Mouse (Mus musculus) midbrain, embryonic 16.5 days (tissue): Measurements from ENCODE around the gene Cd151. TPM values are rescaled to one million over a fixed set of nuclear protein-coding genes. Genes with fewer than 3 reads are reported as not detected.

Source experiments
- ATAC-seq: fragments of 200-750 bp; cut with Nextera tagmentation; 2 replicates; pipeline ENCODE4 v1.8.0; 2017; ENCODE audit warnings: moderate TSS enrichment
- H3K27ac ChIP-seq: fragments of 300-500 bp; sonication (generic); 2 replicates; pipeline ENCODE4 v1.5.1; 2014; ENCODE audit warnings: mild to moderate bottlenecking, low read length, mixed read lengths
- H3K27me3 ChIP-seq: fragments of 300-500 bp; sonication (generic); 2 replicates; pipeline ENCODE4 v1.6.1; 2014; ENCODE audit warnings: low read depth, low read length, mixed read lengths; ENCODE audit not compliant: control insufficient read depth, insufficient read depth
- H3K36me3 ChIP-seq: fragments of 300-500 bp; sonication (generic); 2 replicates; pipeline ENCODE4 v1.6.1; 2014; ENCODE audit warnings: mild to moderate bottlenecking, low read length, moderate library complexity, mixed read lengths; ENCODE audit not compliant: control insufficient read depth, insufficient read depth
- H3K4me1 ChIP-seq: fragments of 300-500 bp; sonication (generic); 2 replicates; pipeline ENCODE4 v1.6.1; 2014; ENCODE audit warnings: mild to moderate bottlenecking, low read length, mixed read lengths; ENCODE audit not compliant: control insufficient read depth, insufficient read depth
- H3K4me2 ChIP-seq: fragments of 300-500 bp; sonication (generic); 2 replicates; pipeline ENCODE4 v1.6.1; 2014; ENCODE audit warnings: mild to moderate bottlenecking, low read length, mixed read lengths
- H3K4me3 ChIP-seq: fragments of 300-500 bp; sonication (generic); 2 replicates; pipeline ENCODE4 v1.5.1; 2014; ENCODE audit warnings: low read depth, mild to moderate bottlenecking, low read length, moderate library complexity, mixed read lengths
- H3K9ac ChIP-seq: fragments of 300-500 bp; sonication (generic); 2 replicates; pipeline ENCODE4 v1.6.1; 2014; ENCODE audit warnings: low read depth, low read length, mixed read lengths
- H3K9me3 ChIP-seq: fragments of 300-500 bp; sonication (generic); replicated peaks from 2 replicates; pipeline ENCODE4 v1.6.1; 2014; ENCODE audit warnings: mild to moderate bottlenecking, low read length, mixed read lengths; ENCODE audit not compliant: control insufficient read depth, poor library complexity, severe bottlenecking
- WGBS: fragments of 180-500 bp; shearing (Covaris S2); extraction: QIAGEN DNeasy Blood & Tissue Kit; methylation state at CpG from one replicate; pipeline ENCODE4 v1.1.7; 2014; 5-methylcytosine and 5-hydroxymethylcytosine counted together
- polyA plus RNA-seq: library from polyadenylated mRNA; unstranded; fragments of >200 nt; fragmentation: Nextera tagmentation; extraction: Ambion mirVana; gene quantifications from 2 replicates; pipeline ENCODE4 v1.2.1, GENCODE M21; 2015

Cd151 gene
- polyA plus RNA-seq, 1 experiment from 2014 or later, result 17.1 TPM

GRCm38 (mm10) chr7:141454967-141455551, 12.1 kb upstream of the Cd151 start, which contains the start of gene Pnpla2:
Gene Pnpla2, plus strand, starts transcription at chr7:141455198.
- H3K27me3 ChIP-seq, result peaks cover 2% of the 10 kb centered on the region
- H3K9ac ChIP-seq, result peak within 1 kb of the TSS; percentile 78
- H3K36me3 ChIP-seq, result peaks cover 17% of the 10 kb centered on the region
- no peaks in the 10 kb centered on the region for H3K9me3 ChIP-seq
- peak within 1 kb of the TSS; percentile 74 for H3K4me2 ChIP-seq
- H3K4me1 ChIP-seq, result peaks cover 10% of the 10 kb centered on the region
- WGBS, result under 1% methylated on average over 40 of the region's 45 CpGs
- ATAC-seq, result peak; percentile 79
- peak within 1 kb of the TSS; percentile 65 for H3K27ac ChIP-seq
- peak within 1 kb of the TSS; percentile 76 for H3K4me3 ChIP-seq

DNA sequence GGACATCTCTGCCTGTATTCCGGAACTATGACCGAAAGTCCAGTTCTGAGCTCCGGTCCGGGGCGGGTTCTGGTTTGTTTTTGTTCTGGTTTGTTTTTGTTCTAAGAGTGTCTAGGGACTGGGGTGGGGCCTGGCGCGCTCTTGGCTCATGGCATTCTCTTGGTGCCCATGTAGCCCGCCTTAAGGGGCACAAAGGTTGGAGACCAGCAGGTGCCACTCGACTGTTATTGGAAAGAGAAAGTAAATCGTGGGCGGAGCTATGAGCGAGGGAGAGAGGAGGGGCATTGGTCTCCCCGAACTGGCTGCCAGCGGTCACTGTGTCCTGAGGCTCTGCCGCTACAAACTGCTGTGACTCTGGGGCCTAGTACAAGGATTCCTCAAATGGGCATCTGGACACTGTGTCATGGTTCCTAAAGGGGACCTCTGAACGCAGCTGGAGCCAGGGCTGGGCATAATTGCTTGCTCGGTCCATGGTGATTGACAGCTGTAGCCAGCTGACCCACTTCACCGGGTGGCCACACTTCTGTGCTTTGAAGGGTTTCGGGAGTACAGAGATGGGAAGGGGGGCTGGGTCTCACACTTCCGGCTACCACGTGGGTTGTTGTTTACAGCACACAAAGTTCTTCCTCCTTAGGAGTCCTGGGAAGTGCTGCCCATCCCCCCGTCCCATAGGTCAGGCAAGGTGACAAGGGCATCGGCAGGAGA, 11.4 kb upstream of the Cd151 start:
- ATAC-seq, result peak; percentile 25
- H3K4me3 ChIP-seq, result peak overlapping the region; percentile 76
- H3K9ac ChIP-seq, result peak overlapping the region; percentile 78
- H3K4me2 ChIP-seq, result peak overlapping the region; percentile 74
- peaks cover 9% of the 10 kb centered on the region for H3K27me3 ChIP-seq
- H3K36me3 ChIP-seq, result peaks cover 16% of the 10 kb centered on the region
- H3K4me1 ChIP-seq, result peaks cover 10% of the 10 kb centered on the region
- peak overlapping the region; percentile 65 for H3K27ac ChIP-seq
- 3% methylated on average over 23 of the region's 23 CpGs for WGBS
- no peaks in the 10 kb centered on the region for H3K9me3 ChIP-seq

GRCm38 (mm10) chr7:141456739-141457138, 10.5 kb upstream of the Cd151 start:
- ATAC-seq, result no peak
- Histone ChIP-seq H3K9me3 (no peaks in the 10 kb centered on the region), H3K27me3 (peaks cover 19% of the 10 kb centered on the region), H3K4me2 (peak overlapping the region; percentile 74; the same call in 1 of the 2 replicates), H3K27ac (no peak overlapping the region), H3K4me3 (no peak overlapping the region), H3K4me1 (peaks cover 13% of the 10 kb centered on the region), H3K36me3 (peaks cover 8% of the 10 kb centered on the region), H3K9ac (no peak overlapping the region)
- WGBS, result 90% methylated on average over 6 of the region's 6 CpGs

DNA sequence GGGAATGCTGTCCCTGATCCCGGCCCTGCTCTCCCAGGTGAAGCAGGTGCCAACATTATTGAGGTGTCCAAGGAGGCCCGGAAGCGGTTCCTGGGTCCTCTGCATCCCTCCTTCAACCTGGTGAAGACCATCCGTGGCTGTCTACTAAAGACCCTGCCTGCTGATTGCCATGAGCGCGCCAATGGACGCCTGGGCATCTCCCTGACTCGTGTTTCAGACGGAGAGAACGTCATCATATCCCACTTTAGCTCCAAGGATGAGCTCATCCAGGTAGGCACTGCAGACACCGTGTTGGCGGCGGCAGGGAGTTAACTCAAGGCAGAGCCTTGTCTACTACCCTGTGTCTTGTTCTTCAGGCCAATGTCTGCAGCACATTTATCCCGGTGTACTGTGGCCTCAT, 10.0 kb upstream of the Cd151 start:
- H3K36me3 ChIP-seq, result peaks cover 4% of the 10 kb centered on the region; the same call in 1 of the 2 replicates
- ATAC-seq, result no peak
- no peak overlapping the region for H3K4me2 ChIP-seq
- H3K4me1 ChIP-seq, result peaks cover 18% of the 10 kb centered on the region
- peaks cover 24% of the 10 kb centered on the region for H3K27me3 ChIP-seq
- no peak overlapping the region for H3K27ac ChIP-seq
- H3K4me3 ChIP-seq, result no peak overlapping the region
- 94% methylated on average over 14 of the region's 14 CpGs for WGBS
- H3K9me3 ChIP-seq, result no peaks in the 10 kb centered on the region
- no peak overlapping the region for H3K9ac ChIP-seq

GRCm38 (mm10) chr7:141457986-141458660, 9.1 kb upstream of the Cd151 start:
- ATAC-seq, result no peak
- no peak overlapping the region for H3K9ac ChIP-seq
- H3K4me2 ChIP-seq, result no peak overlapping the region
- WGBS, result 76% methylated on average over 15 of the region's 15 CpGs
- peaks cover 32% of the 10 kb centered on the region for H3K27me3 ChIP-seq
- no peak overlapping the region for H3K27ac ChIP-seq
- no peak overlapping the region for H3K4me3 ChIP-seq
- peaks cover 18% of the 10 kb centered on the region for H3K4me1 ChIP-seq
- H3K9me3 ChIP-seq, result no peaks in the 10 kb centered on the region
- peaks cover 4% of the 10 kb centered on the region; the same call in 1 of the 2 replicates for H3K36me3 ChIP-seq

DNA sequence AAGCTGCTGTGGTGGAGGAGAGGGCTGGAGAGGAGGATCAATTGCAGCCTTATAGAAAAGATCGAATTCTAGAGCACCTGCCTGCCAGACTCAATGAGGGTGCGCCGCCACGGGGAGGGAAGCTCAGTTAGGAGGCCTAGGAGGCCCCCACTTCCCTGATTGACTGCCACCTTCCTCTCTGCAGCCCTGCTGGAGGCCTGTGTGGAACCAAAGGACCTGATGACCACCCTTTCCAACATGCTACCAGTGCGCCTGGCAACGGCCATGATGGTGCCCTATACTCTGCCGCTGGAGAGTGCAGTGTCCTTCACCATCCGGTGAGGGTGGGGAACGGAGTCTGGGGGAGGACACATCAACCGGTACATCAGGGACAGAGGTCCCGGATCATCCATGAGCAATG, 8.5 kb upstream of the Cd151 start:
- Histone ChIP-seq H3K4me3 (no peak overlapping the region), H3K9me3 (no peaks in the 10 kb centered on the region), H3K36me3 (peaks cover 4% of the 10 kb centered on the region; the same call in 1 of the 2 replicates), H3K9ac (no peak overlapping the region), H3K4me2 (no peak overlapping the region), H3K27me3 (peaks cover 38% of the 10 kb centered on the region), H3K4me1 (peaks cover 18% of the 10 kb centered on the region), H3K27ac (no peak overlapping the region)
- ATAC-seq, result no peak
- WGBS, result 92% methylated on average over 11 of the region's 11 CpGs

DNA sequence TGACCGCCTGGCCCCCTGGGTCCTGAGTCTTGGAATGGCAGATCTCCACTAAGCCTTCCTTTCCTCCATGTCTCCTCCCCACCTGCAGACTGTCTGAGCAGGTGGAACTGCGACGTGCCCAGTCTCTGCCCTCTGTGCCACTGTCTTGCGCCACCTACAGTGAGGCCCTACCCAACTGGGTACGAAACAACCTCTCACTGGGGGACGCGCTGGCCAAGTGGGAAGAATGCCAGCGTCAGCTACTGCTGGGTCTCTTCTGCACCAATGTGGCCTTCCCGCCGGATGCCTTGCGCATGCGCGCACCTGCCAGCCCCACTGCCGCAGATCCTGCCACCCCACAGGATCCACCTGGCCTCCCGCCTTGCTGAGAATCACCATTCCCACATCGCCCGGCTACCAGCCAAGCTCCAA, 7.9 kb upstream of the Cd151 start:
- Histone ChIP-seq H3K27ac (no peak overlapping the region), H3K4me1 (peaks cover 18% of the 10 kb centered on the region), H3K4me2 (no peak overlapping the region), H3K9me3 (no peaks in the 10 kb centered on the region), H3K27me3 (peaks cover 44% of the 10 kb centered on the region), H3K4me3 (no peak overlapping the region), H3K36me3 (peaks cover 4% of the 10 kb centered on the region; the same call in 1 of the 2 replicates), H3K9ac (no peak overlapping the region)
- no peak for ATAC-seq
- WGBS, result 92% methylated on average over 17 of the region's 17 CpGs

GRCm38 (mm10) chr7:141460001-141460390, 7.2 kb upstream of the Cd151 start:
- Histone ChIP-seq H3K27me3 (peaks cover 51% of the 10 kb centered on the region), H3K4me3 (no peak overlapping the region), H3K9ac (no peak overlapping the region), H3K4me2 (no peak overlapping the region), H3K27ac (no peak overlapping the region), H3K4me1 (peaks cover 23% of the 10 kb centered on the region), H3K9me3 (no peaks in the 10 kb centered on the region), H3K36me3 (peaks cover 4% of the 10 kb centered on the region; the same call in 1 of the 2 replicates)
- no peak for ATAC-seq
- 76% methylated on average over 5 of the region's 5 CpGs for WGBS
